Mouse (Mus musculus): ENCODE results near the gene Gpx6. TPM values are rescaled to one million over a fixed set of nuclear protein-coding genes. Genes with fewer than 3 reads are reported as not detected.

Gpx6 gene
- total RNA-seq (2021) = under 1 TPM; 0.33 to 0.37 TPM
- long read RNA-seq, experiment 1 = 0 reads
- long read RNA-seq, experiment 2 = 0 reads

DNA sequence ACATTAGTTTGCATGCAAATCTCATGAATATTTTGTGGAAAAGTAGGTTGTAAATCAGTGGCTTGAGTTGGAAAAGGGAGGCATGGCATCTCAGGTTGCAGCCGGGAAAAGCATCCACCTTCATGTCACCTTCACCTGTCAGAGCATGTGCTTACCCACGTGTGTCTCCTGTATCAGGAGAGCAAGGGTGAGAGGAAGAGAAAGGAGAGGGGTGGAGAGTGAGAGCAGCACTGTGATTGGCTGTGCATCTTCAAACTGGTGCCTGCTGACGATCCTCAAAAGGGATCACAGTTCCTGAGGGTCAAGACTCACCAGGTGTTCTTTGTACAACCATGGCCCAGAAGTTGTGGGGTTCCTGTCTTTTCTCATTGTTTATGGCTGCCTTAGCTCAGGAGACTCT lies at the start of gene Gpx6:
TSS of gene Gpx6 (plus strand) at position 200 of the 400 bp plus-strand sequence.
- DNase-seq (ENCODE audit: low spot score in 2 of 2) = no peak

DNA sequence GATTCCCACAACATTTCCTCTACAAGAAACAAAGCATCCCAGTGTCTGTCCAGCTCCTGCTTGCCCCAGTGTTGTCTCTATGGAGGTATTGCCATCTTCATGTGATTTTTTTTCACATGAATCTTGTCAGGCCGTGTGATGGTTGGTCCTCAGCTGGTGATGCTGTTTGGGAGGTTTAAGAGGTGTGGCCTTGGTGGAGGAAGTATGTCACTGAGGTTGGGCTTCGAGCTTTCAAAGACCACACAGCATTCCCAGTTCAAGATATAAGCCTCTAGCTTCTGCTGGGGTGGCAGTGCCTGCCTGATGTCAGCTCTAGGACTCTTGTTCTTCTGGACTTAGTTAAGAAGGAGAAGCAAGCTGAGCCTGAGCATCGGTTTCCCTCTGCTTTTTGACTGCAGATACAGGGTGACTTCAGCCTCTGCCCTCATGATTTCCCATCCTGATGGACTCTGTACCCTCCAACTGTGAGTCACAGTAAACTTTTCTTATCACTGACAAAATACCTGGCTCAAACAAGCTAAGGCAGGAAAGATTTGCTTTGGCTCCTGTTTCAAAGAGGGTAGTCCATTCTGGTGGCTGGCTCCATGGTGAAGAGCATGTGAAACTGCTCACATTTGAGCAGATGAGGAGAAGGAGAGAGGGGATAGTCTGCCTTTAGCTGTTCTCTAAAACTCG lies 49.0 kb upstream of the Gpx6 start:
- no peak for DNase-seq (ENCODE audit: low spot score in 2 of 2)

DNA sequence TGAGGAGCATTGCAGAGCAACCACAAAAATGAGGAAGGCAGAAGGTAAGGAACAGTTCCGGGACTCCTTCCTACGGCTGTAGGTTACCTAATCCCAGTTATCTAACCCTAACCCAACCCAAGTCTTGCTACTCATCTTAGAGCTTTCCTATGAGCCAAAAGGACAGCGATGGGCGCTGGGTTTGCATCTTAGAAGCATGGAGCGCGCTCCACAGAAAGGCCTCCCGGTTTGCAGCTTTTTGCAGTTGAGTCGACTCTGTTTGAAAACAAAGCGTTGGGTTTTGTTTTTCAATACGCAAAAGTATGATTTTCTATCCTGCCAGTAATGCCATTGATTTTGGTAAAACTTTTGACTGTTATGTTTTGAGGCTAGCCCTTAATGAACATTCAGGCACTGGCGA lies 48.0 kb upstream of the Gpx6 start:
- peak; percentile 27 to 32 for DNase-seq (ENCODE audit: low spot score in 2 of 2)

- peak; percentile 61 to 67 for DNase-seq (ENCODE audit: low spot score in 2 of 2)
Measured at GRCm38 (mm10) chr13:21264366-21264765, 47.6 kb upstream of the Gpx6 start.

GRCm38 (mm10) chr13:21265736-21266135 lies 46.2 kb upstream of the Gpx6 start:
- DNase-seq (ENCODE audit: low spot score in 2 of 2) = no peak

- no peak for DNase-seq (ENCODE audit: low spot score in 2 of 2)
Measured at GRCm38 (mm10) chr13:21267541-21267940, 44.4 kb upstream of the Gpx6 start.

- DNase-seq (ENCODE audit: low spot score in 2 of 2) = no peak
Measured at GRCm38 (mm10) chr13:21268262-21268661, 43.7 kb upstream of the Gpx6 start.

DNA sequence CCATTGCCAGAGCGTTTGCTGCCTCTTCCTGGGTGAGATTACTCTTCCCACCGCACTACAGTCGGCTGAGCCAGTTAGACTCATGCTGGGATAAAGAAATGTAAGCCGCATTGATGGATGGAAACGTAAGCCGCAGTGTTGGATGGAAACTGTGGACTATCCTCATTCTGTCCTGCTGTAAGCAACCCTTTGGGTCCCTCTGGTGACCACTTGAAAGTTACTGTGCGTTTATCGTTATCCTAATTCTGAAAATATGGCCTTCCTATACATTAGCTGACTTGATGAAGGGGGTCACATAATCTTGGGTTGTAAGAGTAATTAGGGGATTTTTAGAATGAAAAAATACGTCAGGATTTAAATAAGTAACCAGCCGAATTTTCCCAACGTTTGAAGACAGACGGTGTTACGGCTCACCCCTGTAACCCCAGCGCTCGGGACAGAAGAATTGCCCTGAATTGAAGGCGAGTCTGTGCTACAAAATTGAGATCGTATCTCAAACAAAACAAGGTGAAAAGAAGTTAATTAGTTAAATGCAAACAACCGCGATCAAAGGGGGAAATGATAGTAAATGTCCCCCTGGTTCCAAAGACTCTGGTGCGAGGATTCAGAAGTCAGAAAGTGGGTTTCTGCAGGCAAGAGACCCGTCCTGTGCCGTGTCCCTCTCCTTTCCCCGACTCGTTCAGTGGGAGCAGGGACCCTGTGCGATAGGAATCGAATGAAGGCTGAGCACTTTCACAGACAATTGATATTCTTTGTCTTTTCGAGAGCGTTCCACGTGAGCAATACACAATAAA lies 36.7 kb upstream of the Gpx6 start:
- peak; percentile 31 to 56 for DNase-seq (ENCODE audit: low spot score in 2 of 2)

GRCm38 (mm10) chr13:21275815-21276550 lies 35.9 kb upstream of the Gpx6 start:
- DNase-seq (ENCODE audit: low spot score in 2 of 2) = peak; percentile 89 to 91

- DNase-seq (ENCODE audit: low spot score in 2 of 2) = no peak
Measured at GRCm38 (mm10) chr13:21276551-21276950, 35.4 kb upstream of the Gpx6 start.

- DNase-seq (ENCODE audit: low spot score in 2 of 2) = no peak
Measured at GRCm38 (mm10) chr13:21279076-21279475, 32.8 kb upstream of the Gpx6 start.

GRCm38 (mm10) chr13:21279559-21279958 lies 32.4 kb upstream of the Gpx6 start:
- DNase-seq (ENCODE audit: low spot score in 2 of 2) = peak; percentile 87 to 94

GRCm38 (mm10) chr13:21292631-21293030 lies 19.3 kb upstream of the Gpx6 start, which contains the start of gene Gpx5:
TSS of gene Gpx5 (minus strand) at chr13:21292731.
- DNase-seq (ENCODE audit: low spot score in 2 of 2) = no peak

DNA sequence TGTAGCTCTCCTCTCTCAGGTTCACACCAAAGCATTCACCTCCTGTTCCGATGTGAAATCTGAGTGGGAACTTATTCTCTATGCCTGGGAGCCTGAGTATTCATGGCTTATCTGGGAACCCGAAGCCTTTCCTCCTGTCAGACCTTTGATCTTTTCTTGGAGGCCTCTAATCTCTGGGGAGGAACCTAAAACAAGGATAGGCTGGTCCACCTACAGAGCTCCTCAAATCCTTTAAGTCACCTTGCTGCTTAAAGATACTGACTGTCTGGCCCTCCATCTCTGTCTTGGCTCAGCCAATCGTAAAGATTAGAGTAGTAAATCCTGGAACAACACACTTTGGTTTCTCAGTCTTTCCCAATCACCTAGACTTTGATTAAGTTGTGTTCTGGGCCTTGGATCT lies 13.4 kb upstream of the Gpx6 start:
- DNase-seq (ENCODE audit: low spot score in 2 of 2) = no peak

DNA sequence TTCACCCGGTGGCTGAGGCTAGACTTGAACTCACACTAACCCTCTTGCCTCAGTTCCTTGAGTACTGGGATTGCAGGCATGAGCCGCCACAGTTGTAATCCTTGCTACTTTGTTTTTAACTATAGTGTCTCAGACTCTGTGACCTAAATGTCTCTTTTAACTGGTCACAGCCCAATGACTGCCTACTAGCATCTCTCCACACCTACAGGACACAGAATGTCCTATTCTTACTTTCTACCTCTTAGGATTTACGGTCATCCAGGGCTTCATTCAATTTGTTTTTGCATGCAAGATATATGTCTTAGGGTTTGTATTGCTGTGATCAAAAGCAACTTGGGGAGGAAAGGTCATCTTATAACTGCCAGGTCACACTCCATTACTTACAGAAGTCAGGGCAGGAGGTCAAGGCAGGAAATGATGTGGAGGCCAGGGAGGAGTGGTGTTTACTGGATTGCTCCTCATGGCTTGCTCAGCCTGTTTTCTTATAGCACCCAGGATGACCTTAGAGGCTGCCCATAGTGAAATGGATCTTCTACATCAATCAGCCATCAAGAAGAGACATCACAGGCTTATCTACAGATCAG lies 7.3 kb upstream of the Gpx6 start:
- no peak for DNase-seq (ENCODE audit: low spot score in 2 of 2)

- no peak for DNase-seq (ENCODE audit: low spot score in 2 of 2)
Measured at GRCm38 (mm10) chr13:21309788-21310187, 2.1 kb upstream of the Gpx6 start.

- no peak for DNase-seq (ENCODE audit: low spot score in 2 of 2)
Measured at GRCm38 (mm10) chr13:21312854-21313253, 929 bp downstream of the Gpx6 start.

DNA sequence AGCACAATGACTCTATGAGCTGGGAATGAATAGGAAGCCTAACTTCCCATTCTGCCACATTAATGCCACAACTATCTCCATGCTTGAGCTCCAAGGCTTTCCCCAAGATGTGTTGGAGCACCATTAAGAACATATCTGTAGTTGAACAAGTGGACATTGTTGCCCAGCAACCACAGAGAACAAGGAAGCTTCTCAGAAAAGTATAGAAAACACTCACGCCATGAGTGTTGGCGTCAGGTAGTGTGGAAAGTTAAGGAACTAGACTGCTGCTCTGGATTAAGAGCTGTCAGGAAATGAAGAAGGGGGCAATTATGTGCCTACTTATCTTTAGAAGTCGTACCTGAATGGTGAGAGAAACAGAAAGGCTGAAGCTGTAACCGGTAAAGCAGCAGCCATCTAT lies 2.0 kb downstream of the Gpx6 start:
- DNase-seq (ENCODE audit: low spot score in 2 of 2) = no peak

- DNase-seq (ENCODE audit: low spot score in 2 of 2) = no peak
Measured at GRCm38 (mm10) chr13:21320262-21320661, 8.3 kb downstream of the Gpx6 start.

GRCm38 (mm10) chr13:21321890-21322494 lies 10.1 kb downstream of the Gpx6 start:
- DNase-seq (ENCODE audit: low spot score in 2 of 2) = peak; percentile 17 to 26
